Mouse (Mus musculus): ENCODE data around the gene Hao1. TPM values are rescaled to one million over a fixed set of nuclear protein-coding genes. Genes with fewer than 3 reads are reported as not detected.

The Hao1 gene
- total and polyA plus RNA-seq, 2 experiments from 2014 or later, result 0.23 TPM; not detected in 1

- TF ChIP-seq CTCF (IDR thresholded peaks at IDR 0.05), result no peak
These were observed 9.1 kb downstream of the Hao1 start for GRCm38 (mm10) chr2:134545116-134545515.

GRCm38 (mm10) chr2:134544321-134545065 lies 9.7 kb downstream of the Hao1 start:
- no peak overlapping the region for H3K4me3 ChIP-seq (ENCODE audit: low read depth, low read length)
- DNase-seq (ENCODE audit: low spot score) (no peak), ATAC-seq (ENCODE audit: low FRiP score) (no peak)
- no peak overlapping the region for H3K9ac ChIP-seq (replicated peaks; ENCODE audit: low read length, poor library complexity, severe bottlenecking)
- no peaks in the 10 kb centered on the region for H3K9me3 ChIP-seq (ENCODE audit: low read length)
- no peaks in the 10 kb centered on the region for H3K36me3 ChIP-seq (ENCODE audit: insufficient read depth, low read length)
- H3K27ac ChIP-seq (ENCODE audit: low read depth, low read length), result no peak overlapping the region
- no peak overlapping the region for H3K4me2 ChIP-seq (ENCODE audit: low read depth, low read length, poor library complexity, severe bottlenecking)
- WGBS, result 77% methylated on average over 8 of the region's 8 CpGs
- H3K4me1 ChIP-seq (ENCODE audit: insufficient read depth, low read length), result no peaks in the 10 kb centered on the region
- no peaks in the 10 kb centered on the region for H3K27me3 ChIP-seq (ENCODE audit: insufficient read depth, low read length)
- TF ChIP-seq CTCF (IDR thresholded peaks at IDR 0.05), result no peak

More at GRCm38 (mm10) chr2:134545116-134545515, 9.1 kb downstream of the Hao1 start:
- no peaks in the 10 kb centered on the region for H3K27me3 ChIP-seq (ENCODE audit: insufficient read depth, low read length)
- H3K36me3 ChIP-seq (ENCODE audit: insufficient read depth, low read length), result no peaks in the 10 kb centered on the region
- H3K4me3 ChIP-seq (ENCODE audit: low read depth, low read length), result no peak overlapping the region
- no peaks in the 10 kb centered on the region for H3K4me1 ChIP-seq (ENCODE audit: insufficient read depth, low read length)
- ATAC-seq (ENCODE audit: low FRiP score) (no peak), DNase-seq (ENCODE audit: low spot score) (no peak)
- WGBS, result 76% methylated on average over 5 of the region's 5 CpGs
- H3K9me3 ChIP-seq (ENCODE audit: low read length), result no peaks in the 10 kb centered on the region
- no peak overlapping the region for H3K27ac ChIP-seq (ENCODE audit: low read depth, low read length)
- no peak overlapping the region for H3K9ac ChIP-seq (replicated peaks; ENCODE audit: low read length, poor library complexity, severe bottlenecking)
- H3K4me2 ChIP-seq (ENCODE audit: low read depth, low read length, poor library complexity, severe bottlenecking), result no peak overlapping the region

GRCm38 (mm10) chr2:134543501-134543900 lies 10.7 kb downstream of the Hao1 start:
- ATAC-seq (ENCODE audit: low FRiP score) (no peak), DNase-seq (ENCODE audit: low spot score) (no peak)
- H3K4me3 ChIP-seq (ENCODE audit: low read depth, low read length), result no peak overlapping the region
- WGBS, result 66% methylated on average over 2 of the region's 2 CpGs
- no peak overlapping the region for H3K9ac ChIP-seq (replicated peaks; ENCODE audit: low read length, poor library complexity, severe bottlenecking)
- no peak overlapping the region for H3K27ac ChIP-seq (ENCODE audit: low read depth, low read length)
- peak; percentile 57 for TF ChIP-seq CTCF (IDR thresholded peaks at IDR 0.05)
- H3K4me1 ChIP-seq (ENCODE audit: insufficient read depth, low read length), result no peaks in the 10 kb centered on the region
- no peak overlapping the region for H3K4me2 ChIP-seq (ENCODE audit: low read depth, low read length, poor library complexity, severe bottlenecking)
- no peaks in the 10 kb centered on the region for H3K9me3 ChIP-seq (ENCODE audit: low read length)
- no peaks in the 10 kb centered on the region for H3K27me3 ChIP-seq (ENCODE audit: insufficient read depth, low read length)
- H3K36me3 ChIP-seq (ENCODE audit: insufficient read depth, low read length), result no peaks in the 10 kb centered on the region

GRCm38 (mm10) chr2:134541019-134541418 lies 13.1 kb downstream of the Hao1 start:
- DNase-seq (ENCODE audit: low spot score) (peak; percentile 61), ATAC-seq (ENCODE audit: low FRiP score) (no peak)
- Histone ChIP-seq H3K4me3 (ENCODE audit: low read depth, low read length) (no peak overlapping the region), H3K27ac (ENCODE audit: low read depth, low read length) (no peak overlapping the region), H3K27me3 (ENCODE audit: insufficient read depth, low read length) (no peaks in the 10 kb centered on the region), H3K9ac (replicated peaks; ENCODE audit: low read length, poor library complexity, severe bottlenecking) (no peak overlapping the region), H3K4me1 (ENCODE audit: insufficient read depth, low read length) (no peaks in the 10 kb centered on the region), H3K9me3 (ENCODE audit: low read length) (no peaks in the 10 kb centered on the region), H3K4me2 (ENCODE audit: low read depth, low read length, poor library complexity, severe bottlenecking) (no peak overlapping the region), H3K36me3 (ENCODE audit: insufficient read depth, low read length) (no peaks in the 10 kb centered on the region)
- TF ChIP-seq CTCF (IDR thresholded peaks at IDR 0.05), result peak; percentile 75
- WGBS, result 57% methylated on average over 5 of the region's 5 CpGs

- 82% methylated on average over 4 of the region's 4 CpGs for WGBS
- Histone ChIP-seq H3K4me2 (ENCODE audit: low read depth, low read length, poor library complexity, severe bottlenecking) (no peak overlapping the region), H3K36me3 (ENCODE audit: insufficient read depth, low read length) (no peaks in the 10 kb centered on the region), H3K27me3 (ENCODE audit: insufficient read depth, low read length) (no peaks in the 10 kb centered on the region), H3K4me3 (ENCODE audit: low read depth, low read length) (no peak overlapping the region), H3K4me1 (ENCODE audit: insufficient read depth, low read length) (no peaks in the 10 kb centered on the region), H3K9me3 (ENCODE audit: low read length) (no peaks in the 10 kb centered on the region), H3K9ac (replicated peaks; ENCODE audit: low read length, poor library complexity, severe bottlenecking) (no peak overlapping the region), H3K27ac (ENCODE audit: low read depth, low read length) (no peak overlapping the region)
- DNase-seq (ENCODE audit: low spot score), result no peak
- no peak for TF ChIP-seq CTCF (IDR thresholded peaks at IDR 0.05)
- ATAC-seq (ENCODE audit: low FRiP score), result no peak
These were observed 15.7 kb downstream of the Hao1 start for GRCm38 (mm10) chr2:134538451-134538850.

- no peaks in the 10 kb centered on the region for H3K27me3 ChIP-seq (ENCODE audit: insufficient read depth, low read length)
- no peak overlapping the region for H3K27ac ChIP-seq (ENCODE audit: low read depth, low read length)
- ATAC-seq (ENCODE audit: low FRiP score), result peak; percentile 44; the same call in 1 of the 2 replicates
- peak; percentile 54 for DNase-seq (ENCODE audit: low spot score)
- no peaks in the 10 kb centered on the region for H3K9me3 ChIP-seq (ENCODE audit: low read length)
- H3K4me1 ChIP-seq (ENCODE audit: insufficient read depth, low read length), result no peaks in the 10 kb centered on the region
- no peak overlapping the region for H3K4me3 ChIP-seq (ENCODE audit: low read depth, low read length)
- WGBS, result 72% methylated on average over 7 of the region's 7 CpGs
- no peaks in the 10 kb centered on the region for H3K36me3 ChIP-seq (ENCODE audit: insufficient read depth, low read length)
- H3K9ac ChIP-seq (replicated peaks; ENCODE audit: low read length, poor library complexity, severe bottlenecking), result no peak overlapping the region
- TF ChIP-seq CTCF (IDR thresholded peaks at IDR 0.05), result no peak
- H3K4me2 ChIP-seq (ENCODE audit: low read depth, low read length, poor library complexity, severe bottlenecking), result peak overlapping the region; percentile 18; the same call in 1 of the 2 replicates
These were observed 25.9 kb downstream of the Hao1 start for GRCm38 (mm10) chr2:134528122-134528810.

Measured in midbrain, postnatal 0 days (tissue).